Mouse (Mus musculus): ENCODE measurements around the gene Gps2.

DNA sequence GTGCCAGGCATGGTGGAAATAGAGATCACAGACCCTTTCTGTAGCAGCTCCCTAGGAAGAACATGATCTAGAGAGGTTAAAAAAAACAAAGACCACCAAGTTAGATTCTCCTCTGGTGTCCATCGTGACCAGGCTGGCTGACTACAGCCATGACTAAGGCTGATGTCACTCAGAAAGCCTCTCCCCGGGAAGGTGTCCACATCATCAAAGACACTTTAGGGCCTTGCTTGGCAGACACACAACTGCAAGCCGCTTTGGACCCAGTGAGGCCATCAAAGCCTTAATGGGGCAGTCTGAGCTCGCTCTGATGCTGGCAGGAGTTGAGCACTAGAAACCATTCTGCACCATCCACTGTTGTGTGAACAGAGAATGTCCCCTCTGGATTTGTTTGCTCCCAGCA, 41.2 kb upstream of the Gps2 start:
- TF ChIP-seq CTCF (IDR thresholded peaks at IDR 0.05; ENCODE audit: low read depth) (no peak), EP300 (IDR thresholded peaks at IDR 0.05; ENCODE audit: low read depth) (no peak)
